Mouse (Mus musculus): ENCODE measurements around the gene Mettl1. TPM values are rescaled to one million over a fixed set of nuclear protein-coding genes. Genes with fewer than 3 reads are reported as not detected.
"Not testable (repeated sequence)": the region's sequence is repeated elsewhere in the genome, so short reads cannot be mapped to it uniquely, and the experiment has no call there.

The Mettl1 gene
- total and polyA plus RNA-seq, 3 experiments = 11.3 to 36.0 (median 33.4) TPM

DNA sequence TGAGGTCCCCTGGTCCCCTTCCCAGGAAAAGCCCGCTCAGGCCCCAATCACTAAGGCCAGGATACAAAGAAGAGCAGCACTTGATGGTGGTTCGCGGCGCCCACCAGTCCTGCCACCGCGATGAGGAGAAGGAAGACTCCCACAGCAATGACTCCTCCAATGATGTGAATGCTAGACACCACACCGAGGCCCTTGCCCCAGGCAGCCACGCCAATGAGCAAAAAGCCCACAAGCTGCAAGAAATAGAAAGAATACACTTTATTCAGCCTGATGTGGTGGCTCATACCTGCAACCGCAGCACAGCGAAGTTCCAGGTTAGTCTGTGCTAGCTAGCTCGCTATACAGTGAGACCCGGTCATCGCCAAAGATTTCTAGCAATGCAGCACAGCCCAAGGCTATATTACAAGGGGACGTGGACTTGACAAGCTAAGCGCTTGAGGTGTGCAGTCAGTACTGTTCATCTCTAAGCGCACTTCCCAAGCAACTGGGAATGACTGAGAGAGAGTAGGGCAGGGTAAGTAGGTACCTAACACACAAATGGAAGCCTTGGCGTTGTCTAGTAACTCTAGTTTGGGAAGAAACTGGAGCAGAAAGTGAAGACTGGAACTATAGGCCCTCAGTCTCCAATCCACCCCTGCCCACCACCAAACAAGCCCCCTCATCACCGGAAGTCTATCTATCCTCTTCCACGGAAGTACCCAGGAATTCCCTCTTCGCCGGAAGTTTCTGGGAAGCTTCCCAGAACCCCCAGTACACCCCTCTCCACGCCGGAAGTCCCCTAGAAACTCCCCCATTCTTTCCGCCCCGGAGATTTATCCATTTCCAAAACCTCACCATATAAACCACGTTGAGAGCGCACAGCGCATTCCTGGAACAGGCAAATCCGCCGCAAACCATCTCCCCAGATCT is 28.3 kb downstream of the Mettl1 start:
- peaks cover 57% of the 10 kb centered on the region for H3K4me1 ChIP-seq (ENCODE audit: insufficient read depth, low read depth, low read length)
- ATAC-seq (ENCODE audit: extremely low read depth, insufficient number of reproducible peaks, low FRiP score, poor library complexity, severe bottlenecking) = peak; percentile 3; the same call in 1 of the 2 replicates
- DNase-seq (ENCODE audit: low spot score) = no peak

GRCm38 (mm10) chr10:127070190-127071121 is 29.2 kb downstream of the Mettl1 start, which contains the start of gene Tspan31:
Tspan31 (minus strand) TSS chr10:127070264.
- no peak for TF ChIP-seq POLR2AphosphoS5 (IDR thresholded peaks at IDR 0.05; ENCODE audit: insufficient replicate concordance, low read depth, low read length)
- TF ChIP-seq TAL1 (conservative IDR thresholded peaks at IDR 0.05; ENCODE audit: low read depth, low read length) = no peak
- TF ChIP-seq GATA1 (IDR thresholded peaks at IDR 0.05; ENCODE audit: borderline replicate concordance, low read length) = no peak
- no peak for TF ChIP-seq GATA2 (IDR thresholded peaks at IDR 0.05; ENCODE audit: borderline replicate concordance, low read depth, low read length)
- TF ChIP-seq CTCF (IDR thresholded peaks at IDR 0.05; ENCODE audit: low read depth, low read length) = no peak
- Histone ChIP-seq H3K4me1 (ENCODE audit: insufficient read depth, low read depth, low read length) (peaks cover 53% of the 10 kb centered on the region), H3K27me3 (ENCODE audit: insufficient read depth, low read length) (peaks cover 7% of the 10 kb centered on the region), H3K36me3 (replicated peaks) (peaks cover 42% of the 10 kb centered on the region), H3K9me3 (replicated peaks) (no peaks in the 10 kb centered on the region), H3K4me3 (ENCODE audit: low read depth, low read length) (peak within 1 kb of the TSS; percentile 72)
- ATAC-seq (ENCODE audit: extremely low read depth, insufficient number of reproducible peaks, low FRiP score, poor library complexity, severe bottlenecking) (peak; percentile 94), DNase-seq (ENCODE audit: low spot score) (peak; percentile 87)

More for the DNA sequence above, 28.3 kb downstream of the Mettl1 start:
- TF ChIP-seq GATA1 (IDR thresholded peaks at IDR 0.05; ENCODE audit: borderline replicate concordance, low read length) (no peak), TAL1 (conservative IDR thresholded peaks at IDR 0.05; ENCODE audit: low read depth, low read length) (no peak), CTCF (IDR thresholded peaks at IDR 0.05; ENCODE audit: low read depth, low read length) (no peak), GATA2 (IDR thresholded peaks at IDR 0.05; ENCODE audit: borderline replicate concordance, low read depth, low read length) (no peak), POLR2AphosphoS5 (IDR thresholded peaks at IDR 0.05; ENCODE audit: insufficient replicate concordance, low read depth, low read length) (peak; percentile 76; the same call in 1 of the 2 replicates)
- Histone ChIP-seq H3K36me3 (replicated peaks) (peaks cover 51% of the 10 kb centered on the region), H3K9me3 (replicated peaks) (no peaks in the 10 kb centered on the region), H3K27me3 (ENCODE audit: insufficient read depth, low read length) (no peaks in the 10 kb centered on the region), H3K4me3 (ENCODE audit: low read depth, low read length) (peak overlapping the region; percentile 72)

DNA sequence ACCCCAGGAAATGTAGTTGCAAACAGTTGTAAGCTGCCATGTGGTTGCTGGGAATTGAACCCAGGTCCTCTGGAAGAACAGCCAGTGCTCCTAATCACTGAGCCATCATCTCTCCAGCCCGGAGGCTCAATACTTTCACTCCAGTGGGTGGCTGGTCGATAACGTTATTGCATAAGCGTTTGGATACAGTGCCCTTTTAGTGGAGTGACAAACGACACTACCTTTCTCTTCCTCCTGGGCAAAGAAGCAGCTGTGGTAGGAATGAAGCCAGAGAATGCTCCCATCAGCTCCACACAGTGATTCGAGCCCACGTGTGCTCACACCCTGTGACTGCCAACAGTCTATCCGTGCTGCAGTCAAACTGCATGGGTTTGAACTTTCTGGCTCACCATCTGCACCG is 30.0 kb downstream of the Mettl1 start:
- H3K9me3 ChIP-seq (replicated peaks) = no peaks in the 10 kb centered on the region
- no peak for TF ChIP-seq GATA2 (IDR thresholded peaks at IDR 0.05; ENCODE audit: borderline replicate concordance, low read depth, low read length)
- no peak for TF ChIP-seq POLR2AphosphoS5 (IDR thresholded peaks at IDR 0.05; ENCODE audit: insufficient replicate concordance, low read depth, low read length)
- no peak for TF ChIP-seq GATA1 (IDR thresholded peaks at IDR 0.05; ENCODE audit: borderline replicate concordance, low read length)
- TF ChIP-seq CTCF (IDR thresholded peaks at IDR 0.05; ENCODE audit: low read depth, low read length) = no peak
- no peak for TF ChIP-seq TAL1 (conservative IDR thresholded peaks at IDR 0.05; ENCODE audit: low read depth, low read length)
- peaks cover 14% of the 10 kb centered on the region for H3K27me3 ChIP-seq (ENCODE audit: insufficient read depth, low read length)
- peak overlapping the region; percentile 72; the same call in 1 of the 2 replicates for H3K4me3 ChIP-seq (ENCODE audit: low read depth, low read length)
- peaks cover 34% of the 10 kb centered on the region for H3K36me3 ChIP-seq (replicated peaks)
- DNase-seq (ENCODE audit: low spot score) = no peak
- no peak for ATAC-seq (ENCODE audit: extremely low read depth, insufficient number of reproducible peaks, low FRiP score, poor library complexity, severe bottlenecking)
- peaks cover 51% of the 10 kb centered on the region for H3K4me1 ChIP-seq (ENCODE audit: insufficient read depth, low read depth, low read length)

GRCm38 (mm10) chr10:127072270-127072669 is 31.1 kb downstream of the Mettl1 start:
- ATAC-seq (ENCODE audit: extremely low read depth, insufficient number of reproducible peaks, low FRiP score, poor library complexity, severe bottlenecking); H3K4me3 ChIP-seq (ENCODE audit: low read depth, low read length); DNase-seq (ENCODE audit: low spot score); H3K9me3 ChIP-seq (replicated peaks): not testable (repeated sequence)
- Histone ChIP-seq H3K4me1 (ENCODE audit: insufficient read depth, low read depth, low read length) (peaks cover 42% of the 10 kb centered on the region), H3K36me3 (replicated peaks) (peaks cover 24% of the 10 kb centered on the region), H3K27me3 (ENCODE audit: insufficient read depth, low read length) (peaks cover 23% of the 10 kb centered on the region)

GRCm38 (mm10) chr10:127072969-127073368 is 31.8 kb downstream of the Mettl1 start:
- not testable (repeated sequence) for H3K9me3 ChIP-seq (replicated peaks); H3K4me3 ChIP-seq (ENCODE audit: low read depth, low read length); ATAC-seq (ENCODE audit: extremely low read depth, insufficient number of reproducible peaks, low FRiP score, poor library complexity, severe bottlenecking); DNase-seq (ENCODE audit: low spot score)
- Histone ChIP-seq H3K36me3 (replicated peaks) (peaks cover 17% of the 10 kb centered on the region), H3K4me1 (ENCODE audit: insufficient read depth, low read depth, low read length) (peaks cover 35% of the 10 kb centered on the region), H3K27me3 (ENCODE audit: insufficient read depth, low read length) (peaks cover 30% of the 10 kb centered on the region)

DNA sequence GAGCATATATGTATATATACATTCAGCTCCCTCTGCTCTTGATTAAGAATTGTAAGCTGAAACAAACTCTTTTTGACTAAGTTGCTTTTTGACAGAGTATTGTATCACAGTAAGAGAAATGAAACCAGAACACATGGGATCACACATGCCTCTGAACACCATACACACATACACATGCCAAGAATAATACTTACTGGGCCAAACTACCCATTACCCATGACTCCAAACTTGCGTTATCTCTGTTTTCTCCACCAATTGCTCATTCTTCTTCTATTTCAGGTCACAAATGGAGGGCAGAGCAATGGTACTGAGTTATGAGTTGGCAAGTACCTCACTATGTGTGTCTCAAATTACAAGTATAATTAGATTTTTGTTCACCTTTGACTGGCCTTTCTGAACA is 32.8 kb downstream of the Mettl1 start:
- ATAC-seq (ENCODE audit: extremely low read depth, insufficient number of reproducible peaks, low FRiP score, poor library complexity, severe bottlenecking) (no peak), DNase-seq (ENCODE audit: low spot score) (no peak)
- TF ChIP-seq CTCF (IDR thresholded peaks at IDR 0.05; ENCODE audit: low read depth, low read length) (no peak), POLR2AphosphoS5 (IDR thresholded peaks at IDR 0.05; ENCODE audit: insufficient replicate concordance, low read depth, low read length) (no peak), GATA1 (IDR thresholded peaks at IDR 0.05; ENCODE audit: borderline replicate concordance, low read length) (no peak), GATA2 (IDR thresholded peaks at IDR 0.05; ENCODE audit: borderline replicate concordance, low read depth, low read length) (no peak), TAL1 (conservative IDR thresholded peaks at IDR 0.05; ENCODE audit: low read depth, low read length) (no peak)
- Histone ChIP-seq H3K36me3 (replicated peaks) (peaks cover 7% of the 10 kb centered on the region), H3K9me3 (replicated peaks) (no peaks in the 10 kb centered on the region), H3K4me3 (ENCODE audit: low read depth, low read length) (no peak overlapping the region), H3K4me1 (ENCODE audit: insufficient read depth, low read depth, low read length) (peaks cover 25% of the 10 kb centered on the region), H3K27me3 (ENCODE audit: insufficient read depth, low read length) (peaks cover 39% of the 10 kb centered on the region)

All from G1E (cell line).